Mouse (Mus musculus) intestine, embryonic 16.5 days (tissue): ENCODE data around the gene Xpnpep2. TPM values are rescaled to one million over a fixed set of nuclear protein-coding genes. Genes with fewer than 3 reads are reported as not detected.

ENCODE experiments used
- ATAC-seq: fragments of 200-750 bp; cut with Nextera tagmentation; 2 replicates; pipeline ENCODE4 v1.8.0; 2017; ENCODE audit warnings: moderate TSS enrichment, moderate library complexity
- H3K27ac ChIP-seq: fragments of 300-500 bp; sonication (generic); 2 replicates; pipeline ENCODE4 v1.5.1; 2014; ENCODE audit warnings: mild to moderate bottlenecking, low read length
- H3K27me3 ChIP-seq: fragments of 300-500 bp; sonication (generic); replicated peaks from 2 replicates; pipeline ENCODE4 v1.6.1; 2014; ENCODE audit warnings: low read length, control low read depth, mixed read lengths; ENCODE audit not compliant: control insufficient read depth, insufficient read depth
- H3K36me3 ChIP-seq: fragments of 300-500 bp; sonication (generic); 2 replicates; pipeline ENCODE4 v1.6.1; 2014; ENCODE audit warnings: low read length, control low read depth; ENCODE audit not compliant: control insufficient read depth, insufficient read depth
- H3K4me1 ChIP-seq: fragments of 300-500 bp; sonication (generic); 2 replicates; pipeline ENCODE4 v1.6.1; 2014; ENCODE audit warnings: low read length, control low read depth, mixed read lengths; ENCODE audit not compliant: control insufficient read depth, insufficient read depth
- H3K4me2 ChIP-seq: fragments of 300-500 bp; sonication (generic); 2 replicates; pipeline ENCODE4 v1.6.1; 2014; ENCODE audit warnings: low read depth, low read length, control low read depth
- H3K4me3 ChIP-seq: fragments of 300-500 bp; sonication (generic); 2 replicates; pipeline ENCODE4 v1.5.1; 2014; ENCODE audit warnings: mild to moderate bottlenecking, low read length
- H3K9ac ChIP-seq: fragments of 300-500 bp; sonication (generic); 2 replicates; pipeline ENCODE4 v1.6.1; 2014; ENCODE audit warnings: low read depth, low read length
- H3K9me3 ChIP-seq: fragments of 300-500 bp; sonication (generic); 2 replicates; pipeline ENCODE4 v1.6.1; 2016; ENCODE audit warnings: low read length, control low read depth; ENCODE audit not compliant: control insufficient read depth
- WGBS: fragments of 180-500 bp; shearing (Covaris S2); extraction: QIAGEN DNeasy Blood & Tissue Kit; methylation state at CpG from one replicate; pipeline ENCODE4 v1.1.7; 2014; 5-methylcytosine and 5-hydroxymethylcytosine counted together
- polyA plus RNA-seq: library from polyadenylated mRNA; unstranded; fragments of >200 nt; fragmentation: Nextera tagmentation; extraction: Ambion mirVana; gene quantifications from 2 replicates; pipeline ENCODE4 v1.2.1, GENCODE M21; 2015

Xpnpep2 gene
- polyA plus RNA-seq, 1 experiment from 2014 or later, result 5.9 TPM

- H3K4me2 ChIP-seq, result peak overlapping the region; percentile 32
- H3K9me3 ChIP-seq, result no peaks in the 10 kb centered on the region
- no peak overlapping the region for H3K9ac ChIP-seq
- 80% methylated on average over 3 of the region's 3 CpGs for WGBS
- no peak overlapping the region for H3K4me3 ChIP-seq
- no peaks in the 10 kb centered on the region for H3K36me3 ChIP-seq
- peak overlapping the region; percentile 35; the same call in 1 of the 2 replicates for H3K27ac ChIP-seq
- H3K27me3 ChIP-seq, result no peaks in the 10 kb centered on the region
- H3K4me1 ChIP-seq, result 0 out of 2 replicates have a peak, but pooled peaks cover 3% of the 10 kb centered on the region
- ATAC-seq, result no peak
Observed at GRCm38 (mm10) chrX:48109316-48109655, 761 bp downstream of the Xpnpep2 start.

- Histone ChIP-seq H3K4me3 (no peak overlapping the region), H3K36me3 (no peaks in the 10 kb centered on the region), H3K4me1 (no peaks in the 10 kb centered on the region), H3K9me3 (no peaks in the 10 kb centered on the region), H3K27ac (no peak overlapping the region), H3K27me3 (no peaks in the 10 kb centered on the region), H3K4me2 (no peak overlapping the region), H3K9ac (no peak overlapping the region)
- no peak for ATAC-seq
Observed at GRCm38 (mm10) chrX:48119294-48119693, 10.8 kb downstream of the Xpnpep2 start.

GRCm38 (mm10) chrX:48124132-48125071 is 15.9 kb downstream of the Xpnpep2 start:
- H3K9me3 ChIP-seq, result no peaks in the 10 kb centered on the region
- no peak overlapping the region for H3K27ac ChIP-seq
- H3K36me3 ChIP-seq, result no peaks in the 10 kb centered on the region
- no peak overlapping the region for H3K9ac ChIP-seq
- H3K27me3 ChIP-seq, result no peaks in the 10 kb centered on the region
- 0 out of 2 replicates have a peak, but pooled peaks cover 2% of the 10 kb centered on the region for H3K4me1 ChIP-seq
- 27% methylated on average over 17 of the region's 17 CpGs for WGBS
- no peak overlapping the region for H3K4me3 ChIP-seq
- ATAC-seq, result peak; percentile 67; the same call in 1 of the 2 replicates
- H3K4me2 ChIP-seq, result peak overlapping the region; percentile 16; the same call in 1 of the 2 replicates

- no peaks in the 10 kb centered on the region for H3K9me3 ChIP-seq
- 0 out of 2 replicates have a peak, but pooled peaks cover 2% of the 10 kb centered on the region for H3K4me1 ChIP-seq
- no peak overlapping the region for H3K9ac ChIP-seq
- H3K27me3 ChIP-seq, result no peaks in the 10 kb centered on the region
- H3K36me3 ChIP-seq, result no peaks in the 10 kb centered on the region
- ATAC-seq, result no peak
- no peak overlapping the region for H3K4me3 ChIP-seq
- no peak overlapping the region for H3K27ac ChIP-seq
- H3K4me2 ChIP-seq, result no peak overlapping the region
- 72% methylated on average over 6 of the region's 6 CpGs for WGBS
Observed at GRCm38 (mm10) chrX:48126903-48127476, 18.5 kb downstream of the Xpnpep2 start.

GRCm38 (mm10) chrX:48127502-48128218 is 19.1 kb downstream of the Xpnpep2 start:
- WGBS, result 70% methylated on average over 6 of the region's 6 CpGs
- ATAC-seq, result no peak
- no peak overlapping the region for H3K27ac ChIP-seq

GRCm38 (mm10) chrX:48129167-48129566 is 20.6 kb downstream of the Xpnpep2 start:
- H3K27me3 ChIP-seq, result no peaks in the 10 kb centered on the region
- H3K27ac ChIP-seq, result no peak overlapping the region
- H3K4me1 ChIP-seq, result 0 out of 2 replicates have a peak, but pooled peaks cover 2% of the 10 kb centered on the region
- H3K4me2 ChIP-seq, result no peak overlapping the region
- no peak overlapping the region for H3K4me3 ChIP-seq
- ATAC-seq, result no peak
- no peaks in the 10 kb centered on the region for H3K36me3 ChIP-seq
- H3K9ac ChIP-seq, result no peak overlapping the region
- WGBS, result 77% methylated on average over 1 of the region's 1 CpGs
- H3K9me3 ChIP-seq, result no peaks in the 10 kb centered on the region

More at GRCm38 (mm10) chrX:48127502-48128218, 19.1 kb downstream of the Xpnpep2 start:
- Histone ChIP-seq H3K4me3 (no peak overlapping the region), H3K4me1 (0 out of 2 replicates have a peak, but pooled peaks cover 2% of the 10 kb centered on the region), H3K36me3 (no peaks in the 10 kb centered on the region), H3K9ac (no peak overlapping the region), H3K4me2 (no peak overlapping the region), H3K9me3 (no peaks in the 10 kb centered on the region), H3K27me3 (no peaks in the 10 kb centered on the region)

- Histone ChIP-seq H3K9me3 (no peaks in the 10 kb centered on the region), H3K4me1 (no peaks in the 10 kb centered on the region), H3K4me2 (no peak overlapping the region), H3K4me3 (no peak overlapping the region), H3K27me3 (no peaks in the 10 kb centered on the region), H3K9ac (no peak overlapping the region), H3K27ac (no peak overlapping the region), H3K36me3 (no peaks in the 10 kb centered on the region)
- ATAC-seq, result no peak
- 88% methylated on average over 4 of the region's 4 CpGs for WGBS
Observed at GRCm38 (mm10) chrX:48136935-48137334, 28.4 kb downstream of the Xpnpep2 start.

- 72% methylated on average over 6 of the region's 6 CpGs for WGBS
- H3K36me3 ChIP-seq, result no peaks in the 10 kb centered on the region
- ATAC-seq, result no peak
- no peaks in the 10 kb centered on the region for H3K27me3 ChIP-seq
- H3K4me3 ChIP-seq, result no peak overlapping the region
- no peaks in the 10 kb centered on the region for H3K9me3 ChIP-seq
- H3K4me2 ChIP-seq, result no peak overlapping the region
- H3K4me1 ChIP-seq, result no peaks in the 10 kb centered on the region
- no peak overlapping the region for H3K9ac ChIP-seq
- no peak overlapping the region for H3K27ac ChIP-seq
Observed at GRCm38 (mm10) chrX:48138011-48138410, 29.5 kb downstream of the Xpnpep2 start.
